Mouse (Mus musculus): Measurements from ENCODE around the gene Cst11.
A peak's percentile ranks its signal among the peaks of the same experiment; 100 is the strongest.
"Not testable (repeated sequence)": the region's sequence is repeated elsewhere in the genome, so short reads cannot be mapped to it uniquely, and the experiment has no call there.

Cst11 gene

DNA sequence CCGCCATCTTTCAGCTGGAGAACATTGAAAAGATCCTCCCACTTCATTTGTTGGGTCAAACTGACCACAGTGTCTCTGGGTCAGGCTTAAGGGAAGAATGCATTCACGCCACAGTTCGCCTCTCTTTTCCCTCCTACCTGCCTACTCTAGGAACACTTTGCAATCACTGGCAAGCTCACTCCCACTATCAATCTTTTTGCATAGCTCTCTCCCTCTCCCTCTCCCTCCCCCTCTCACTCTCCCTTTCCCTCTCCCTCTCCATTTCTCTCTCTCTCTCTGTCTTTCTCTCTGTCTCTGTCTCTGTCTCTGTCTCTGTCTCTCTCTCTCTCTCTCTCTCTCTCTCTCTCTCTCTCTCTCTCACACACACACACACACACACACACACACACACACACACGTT is at the start of gene Cst11:
Cst11 (minus strand) TSS at position 101 of the 400 bp plus-strand sequence.
- not testable (repeated sequence) for DNase-seq (ENCODE audit: extremely low spot score, low read depth, low spot score)

DNA sequence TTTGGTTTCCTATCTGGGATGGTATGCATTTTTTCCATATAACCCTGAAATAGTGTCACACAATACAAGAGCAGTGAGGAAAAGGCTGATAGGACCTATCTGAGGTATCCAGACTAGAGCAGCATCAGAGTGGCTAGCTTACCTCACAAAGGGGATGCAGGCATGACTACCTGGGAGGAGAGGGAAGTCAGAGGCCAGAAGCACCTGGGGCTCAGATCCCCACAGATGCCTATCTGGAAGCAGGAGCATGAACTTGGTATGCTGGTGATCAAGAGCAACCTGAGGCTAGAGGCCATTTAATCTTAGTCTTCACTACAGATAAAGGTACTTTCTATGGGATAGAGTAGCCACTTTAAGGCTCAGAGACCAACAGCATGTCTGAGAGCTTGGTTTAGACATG is 48.6 kb upstream of the Cst11 start, which contains the start of gene Cst13:
Cst13 (plus strand) TSS at position 173 of the 400 bp plus-strand sequence.
- DNase-seq (ENCODE audit: extremely low spot score, low read depth, low spot score), result no peak

GRCm38 (mm10) chr2:148806696-148807095 is 35.4 kb upstream of the Cst11 start:
- no peak for DNase-seq (ENCODE audit: extremely low spot score, low read depth, low spot score)

DNA sequence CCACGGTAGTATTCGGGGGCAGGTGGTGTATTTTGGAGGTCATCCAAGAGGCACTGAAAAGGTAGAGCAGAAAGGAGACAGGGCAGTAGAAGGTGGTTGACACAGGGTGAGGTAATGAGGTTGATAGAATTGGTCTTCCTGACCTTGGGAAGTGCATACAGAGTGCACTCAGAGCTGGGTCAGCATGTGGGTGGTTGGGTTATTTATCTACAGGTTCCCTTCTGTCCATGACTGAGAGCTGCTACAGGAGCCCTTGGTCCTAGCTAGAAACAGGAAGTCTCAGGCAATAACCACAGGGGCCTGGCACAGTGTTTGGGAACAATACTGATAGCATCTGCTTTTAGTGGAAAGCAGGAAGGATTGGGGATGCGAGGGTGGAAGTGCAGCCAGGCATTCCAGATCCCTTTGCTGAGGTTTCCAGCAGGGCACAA is 30.2 kb upstream of the Cst11 start:
- no peak for DNase-seq (ENCODE audit: extremely low spot score, low read depth, low spot score)

- no peak for DNase-seq (ENCODE audit: extremely low spot score, low read depth, low spot score)
Measured at GRCm38 (mm10) chr2:148798485-148798884, 27.2 kb upstream of the Cst11 start, which contains the start of gene Cst8. Cst8 (plus strand) TSS chr2:148798785.

DNA sequence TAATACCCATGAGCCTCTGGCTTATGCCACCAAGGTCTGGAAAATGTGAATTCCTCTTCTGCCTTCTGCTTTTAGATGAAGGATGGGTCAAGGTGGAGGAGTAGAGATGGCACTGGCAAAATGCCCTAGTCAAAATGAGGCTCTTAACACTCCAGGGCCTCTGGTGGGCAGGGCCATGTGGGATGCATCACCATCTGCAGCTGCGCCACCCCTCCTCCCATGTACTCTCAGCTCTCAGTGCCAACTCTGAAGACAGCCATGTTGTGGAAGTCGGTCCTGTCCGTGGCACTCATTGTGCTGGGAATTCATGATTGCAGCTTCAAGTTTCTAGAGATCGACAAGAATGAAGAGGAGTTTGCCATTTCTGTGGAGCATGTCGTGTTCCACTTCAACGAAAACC is 17.8 kb upstream of the Cst11 start, which contains the start of gene Cst12:
Cst12 (plus strand) TSS at position 220 of the 400 bp plus-strand sequence.
- DNase-seq (ENCODE audit: extremely low spot score, low read depth, low spot score), result no peak

GRCm38 (mm10) chr2:148781709-148782108 is 10.4 kb upstream of the Cst11 start, which contains the start of gene 8030411F24Rik:
8030411F24Rik (plus strand) TSS chr2:148782009.
- DNase-seq (ENCODE audit: extremely low spot score, low read depth, low spot score), result no peak

GRCm38 (mm10) chr2:148763648-148764388 is 7.5 kb downstream of the Cst11 start:
- no peak for DNase-seq (ENCODE audit: extremely low spot score, low read depth, low spot score)

DNA sequence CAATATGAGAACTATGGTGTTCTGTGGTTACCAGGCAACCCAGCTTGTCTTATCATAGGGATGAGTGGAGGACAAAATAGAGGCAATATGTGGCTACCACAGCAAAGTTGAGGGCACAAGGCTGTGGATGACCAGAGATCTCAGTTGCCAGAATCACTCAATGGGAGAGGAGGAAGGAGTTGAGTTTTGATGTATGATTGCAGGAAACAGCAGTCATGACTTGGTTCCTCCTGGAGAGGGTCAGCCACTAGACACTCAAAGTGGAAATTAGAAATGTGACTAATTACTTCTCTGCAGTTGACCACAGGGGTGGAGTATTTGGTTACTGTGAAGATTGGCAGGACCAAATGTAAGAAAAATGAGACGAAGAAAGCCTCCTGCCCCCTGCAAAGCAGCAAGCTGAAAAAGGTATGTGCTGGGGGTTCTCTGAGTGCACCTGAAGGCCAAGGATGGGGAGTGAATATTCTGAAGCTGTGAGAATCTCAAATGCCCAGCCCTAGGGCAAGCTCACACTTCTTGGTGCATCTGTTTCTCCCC is 16.9 kb downstream of the Cst11 start:
- no peak for DNase-seq (ENCODE audit: extremely low spot score, low read depth, low spot score)

GRCm38 (mm10) chr2:148751893-148752813 is 19.1 kb downstream of the Cst11 start:
- DNase-seq (ENCODE audit: extremely low spot score, low read depth, low spot score), result peak; percentile 94

GRCm38 (mm10) chr2:148750058-148750457 is 21.2 kb downstream of the Cst11 start, which contains the start of gene Cstl1:
Cstl1 (plus strand) TSS chr2:148750358.
- no peak for DNase-seq (ENCODE audit: extremely low spot score, low read depth, low spot score)

DNA sequence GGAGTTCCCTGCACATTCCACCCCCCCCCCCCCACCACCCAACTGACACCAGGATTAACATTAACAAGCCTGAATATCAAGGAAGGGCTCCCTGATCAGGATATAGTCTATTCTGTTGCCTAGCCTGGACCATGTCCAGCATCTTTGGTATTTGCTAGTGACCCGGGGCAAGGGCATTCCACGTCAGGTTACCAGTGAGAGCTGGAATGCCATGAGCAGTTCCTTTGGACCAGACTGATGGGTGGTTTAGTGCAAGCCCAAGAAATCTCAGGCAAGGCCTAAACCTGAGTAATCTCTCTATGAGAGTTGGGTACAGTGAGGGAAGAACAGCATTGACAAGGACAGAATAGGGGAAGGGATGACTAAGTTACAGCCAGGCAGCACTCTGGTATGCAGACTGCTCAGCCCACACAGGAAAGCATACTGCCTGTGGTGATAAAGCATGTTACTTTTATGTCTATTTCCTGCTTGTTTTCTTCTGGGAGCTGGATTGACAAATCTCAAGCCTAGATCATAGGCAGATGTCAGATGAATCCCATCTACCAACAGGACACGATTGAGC is 27.4 kb downstream of the Cst11 start:
- DNase-seq (ENCODE audit: extremely low spot score, low read depth, low spot score), result no peak

DNA sequence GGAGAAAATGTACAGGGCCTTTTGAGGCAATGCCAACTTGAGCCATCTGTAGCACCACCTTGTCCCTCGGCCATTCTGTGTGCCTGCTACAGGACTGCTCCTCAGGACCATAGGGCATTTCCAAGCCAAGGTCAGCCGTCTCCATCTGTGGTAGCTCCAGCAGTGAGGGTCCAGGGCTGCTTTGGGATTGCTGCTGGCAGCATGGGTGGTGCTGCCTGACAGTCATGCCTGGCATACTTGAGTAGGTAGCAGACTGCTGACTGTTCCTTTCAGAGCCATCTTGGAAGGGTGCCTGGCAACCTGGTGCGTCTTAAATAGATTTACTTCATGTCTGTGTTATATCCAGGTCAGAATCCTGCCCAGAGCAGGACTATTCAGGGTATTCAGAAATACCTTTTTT is 28.3 kb downstream of the Cst11 start:
- DNase-seq (ENCODE audit: extremely low spot score, low read depth, low spot score), result no peak

DNA sequence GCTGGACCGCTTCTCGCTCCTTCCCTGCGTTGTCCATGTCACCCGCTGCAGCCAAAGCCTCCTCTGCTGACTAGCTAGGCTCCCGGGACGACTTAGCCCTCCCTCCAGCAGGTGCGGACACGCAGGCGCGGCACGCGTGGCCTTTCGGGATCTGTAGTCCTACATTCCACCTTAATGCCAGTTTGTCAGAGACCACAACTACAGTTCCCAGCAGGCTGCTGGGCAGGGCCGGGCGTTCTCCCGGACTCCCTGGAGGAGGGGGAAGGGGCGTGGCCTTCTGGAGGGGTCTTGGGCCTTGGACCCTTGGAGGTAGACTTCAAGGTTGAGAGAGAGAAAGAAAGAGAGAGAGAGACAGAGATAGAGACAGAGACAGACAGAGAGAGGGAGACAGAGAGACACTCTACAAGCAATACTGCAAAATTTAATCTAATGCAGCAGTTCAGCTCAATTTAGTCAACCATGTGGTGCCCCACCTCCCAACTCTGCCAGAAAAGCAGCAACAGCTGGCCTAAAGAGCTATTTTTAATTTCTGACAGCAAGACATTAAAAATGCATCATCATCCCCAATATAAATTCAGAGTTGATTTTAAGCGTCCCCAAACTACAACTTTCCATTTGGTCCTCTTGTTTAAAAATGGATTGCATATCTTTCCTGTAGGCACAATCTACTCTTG is 38.8 kb downstream of the Cst11 start, which contains the start of gene Napb:
Napb (minus strand) TSS at position 141 of the 674 bp plus-strand sequence.
- peak; percentile 73 for DNase-seq (ENCODE audit: extremely low spot score, low read depth, low spot score)

DNA sequence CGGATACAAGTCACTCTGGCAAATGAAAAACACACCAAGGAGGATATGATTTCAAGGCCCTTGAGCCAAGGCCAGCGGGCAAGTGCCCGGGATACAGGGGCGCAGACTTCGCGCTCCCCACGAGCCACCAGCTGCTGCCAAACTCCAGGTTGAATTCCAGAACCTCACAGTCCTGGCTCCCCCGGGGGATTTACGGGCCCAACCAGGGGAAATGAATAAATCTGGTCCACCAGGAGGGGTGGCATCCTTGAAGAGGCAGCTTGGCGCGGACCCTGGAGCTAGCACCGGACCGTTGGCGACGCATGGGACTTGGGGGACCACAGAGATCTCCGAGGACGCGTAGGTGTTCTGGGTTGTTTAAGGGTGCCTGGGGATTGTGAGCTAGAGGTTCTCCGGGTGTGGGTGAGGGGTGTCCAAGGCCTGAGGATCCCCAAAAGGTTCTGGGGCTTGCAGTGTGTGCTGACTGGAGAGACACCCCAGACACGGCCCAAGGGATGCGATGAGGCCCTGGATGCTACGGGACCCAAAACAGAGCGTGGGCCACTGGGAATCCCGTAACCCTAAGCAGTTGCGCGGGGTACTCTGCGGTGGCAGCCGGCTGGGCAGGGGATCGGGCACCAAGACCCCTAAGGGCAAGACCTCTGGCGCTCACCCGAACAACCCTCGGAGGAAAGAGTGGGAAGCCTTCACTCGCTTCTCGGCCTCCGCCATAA is 39.5 kb downstream of the Cst11 start:
- no peak for DNase-seq (ENCODE audit: extremely low spot score, low read depth, low spot score)

- DNase-seq (ENCODE audit: extremely low spot score, low read depth, low spot score), result no peak
Measured at GRCm38 (mm10) chr2:148719271-148719995, 51.9 kb downstream of the Cst11 start.

Data from hindlimb bud, embryonic 11.5 days (tissue).